Mouse (Mus musculus) kidney, postnatal 10 days (tissue): ENCODE results near the gene Tmem170b.
"Not testable (repeated sequence)": the region's sequence is repeated elsewhere in the genome, so short reads cannot be mapped to it uniquely, and the experiment has no call there.

Experiments used
- DNase-seq: peaks from one replicate; pipeline ENCODE4 v3.0.0; 2021; ENCODE audit warnings: mixed read lengths

Tmem170b gene

DNA sequence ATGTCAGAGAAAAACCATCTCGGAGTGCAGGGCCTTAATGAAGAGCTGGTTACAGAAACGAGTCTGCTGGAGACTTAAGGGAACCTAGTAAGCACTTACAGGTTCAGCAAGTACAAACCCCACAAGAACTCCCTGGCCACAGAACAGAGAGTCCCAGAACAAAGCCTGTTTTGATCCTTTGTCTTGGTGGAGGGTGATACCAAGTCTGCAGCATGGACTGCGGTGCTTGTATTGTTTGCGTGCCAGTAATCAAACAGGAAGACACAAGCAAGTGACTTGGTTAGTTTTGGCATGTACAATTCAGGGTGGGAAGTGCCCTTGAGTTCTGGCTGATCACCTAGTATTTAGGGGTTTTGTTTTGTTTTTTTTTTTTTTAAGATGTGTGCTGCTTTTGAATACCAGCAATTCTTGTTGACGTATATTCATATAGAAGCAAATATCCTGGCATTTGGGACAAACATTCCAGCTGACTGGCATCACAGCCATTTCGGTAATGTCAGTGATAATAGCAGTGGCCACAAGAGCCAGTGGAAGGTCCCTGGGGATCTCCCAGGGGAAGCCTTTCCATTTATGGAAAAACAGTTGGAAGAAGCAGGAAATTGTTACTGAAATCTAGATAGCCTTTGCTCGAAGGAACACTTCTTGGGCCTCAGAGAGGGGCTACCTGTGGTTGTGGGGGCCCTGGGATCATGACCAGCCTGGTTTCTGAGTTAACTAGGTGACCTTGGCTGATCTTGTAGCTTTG is 64.9 kb downstream of the Tmem170b start:
- peak; percentile 58 for DNase-seq

- no peak for DNase-seq
These were observed 65.5 kb downstream of the Tmem170b start for GRCm38 (mm10) chr13:41671136-41671705.

GRCm38 (mm10) chr13:41672904-41673303 is 67.2 kb downstream of the Tmem170b start:
- DNase-seq = not testable (repeated sequence)

GRCm38 (mm10) chr13:41673541-41673940 is 67.8 kb downstream of the Tmem170b start:
- no peak for DNase-seq

DNA sequence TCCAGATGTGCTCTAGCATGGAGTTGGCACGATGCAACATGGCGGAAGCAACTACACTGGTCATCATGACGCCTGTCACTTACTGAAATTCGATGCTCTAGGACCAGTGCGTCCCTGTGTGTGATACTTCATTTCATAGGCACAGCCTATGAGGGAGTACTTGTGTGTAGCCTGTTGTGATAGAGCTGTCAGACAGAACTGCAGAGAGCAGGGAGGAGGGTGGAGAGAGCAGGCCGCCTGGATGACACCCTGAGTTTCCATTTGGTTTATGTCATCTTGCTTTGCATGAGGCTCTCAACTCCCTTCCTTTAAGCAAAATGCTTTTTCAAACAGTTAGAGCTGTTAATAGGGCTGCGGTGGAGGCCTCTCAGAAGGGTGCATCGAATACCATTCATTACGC is 68.9 kb downstream of the Tmem170b start:
- not testable (repeated sequence) for DNase-seq

GRCm38 (mm10) chr13:41675498-41675897 is 69.8 kb downstream of the Tmem170b start:
- DNase-seq = no peak

- DNase-seq = no peak
These were observed 70.5 kb downstream of the Tmem170b start for GRCm38 (mm10) chr13:41675966-41676835.

DNA sequence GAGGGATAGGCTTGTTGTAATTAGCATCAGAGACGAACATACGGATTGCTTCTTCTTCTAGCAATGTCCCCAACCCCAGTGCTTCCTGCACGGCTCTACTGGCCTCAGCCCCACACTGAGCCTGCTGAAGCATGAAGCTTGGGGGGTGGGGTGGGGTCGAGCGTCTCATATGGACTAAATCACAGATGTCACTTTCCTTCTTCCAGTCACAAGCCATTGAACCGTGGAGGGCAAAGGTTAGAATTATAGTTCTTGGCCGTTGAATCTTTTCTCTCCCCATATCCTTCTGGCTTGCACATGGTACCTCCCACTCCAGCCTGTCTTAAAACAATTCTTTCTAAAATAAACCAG is 71.1 kb downstream of the Tmem170b start:
- peak; percentile 86 for DNase-seq

DNA sequence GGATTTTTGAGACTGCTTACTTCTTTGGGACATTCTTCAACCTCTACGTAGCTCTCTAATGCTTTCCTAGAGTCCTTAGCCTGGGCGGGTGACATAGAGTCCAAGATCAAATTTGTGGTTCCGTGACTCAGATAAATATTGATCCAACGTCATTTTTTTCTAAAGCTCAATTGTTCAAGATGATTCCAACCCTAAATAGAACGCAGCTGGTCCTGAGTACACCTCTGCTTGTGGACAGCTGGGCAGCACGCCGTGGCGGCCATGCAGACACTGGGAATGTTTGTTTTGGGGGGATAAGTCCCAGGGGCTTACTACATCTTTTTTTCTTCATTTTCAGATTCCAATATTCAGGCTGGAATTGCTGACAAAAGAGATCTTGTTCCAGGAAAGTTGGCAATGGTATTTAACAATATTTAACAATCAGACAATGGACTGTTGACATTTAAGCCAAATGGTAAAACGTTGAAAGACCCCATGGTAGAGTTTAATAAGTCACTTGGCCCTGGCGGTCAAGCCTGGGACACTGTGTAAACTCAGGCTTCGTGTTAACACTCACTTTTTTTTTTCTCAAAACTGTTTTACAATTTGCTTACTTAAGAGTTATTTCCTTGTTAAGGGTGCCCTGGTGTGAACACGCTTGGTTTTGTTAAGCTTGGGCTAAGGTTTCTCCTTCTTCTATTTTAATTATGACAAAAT is 75.3 kb downstream of the Tmem170b start:
- no peak for DNase-seq

DNA sequence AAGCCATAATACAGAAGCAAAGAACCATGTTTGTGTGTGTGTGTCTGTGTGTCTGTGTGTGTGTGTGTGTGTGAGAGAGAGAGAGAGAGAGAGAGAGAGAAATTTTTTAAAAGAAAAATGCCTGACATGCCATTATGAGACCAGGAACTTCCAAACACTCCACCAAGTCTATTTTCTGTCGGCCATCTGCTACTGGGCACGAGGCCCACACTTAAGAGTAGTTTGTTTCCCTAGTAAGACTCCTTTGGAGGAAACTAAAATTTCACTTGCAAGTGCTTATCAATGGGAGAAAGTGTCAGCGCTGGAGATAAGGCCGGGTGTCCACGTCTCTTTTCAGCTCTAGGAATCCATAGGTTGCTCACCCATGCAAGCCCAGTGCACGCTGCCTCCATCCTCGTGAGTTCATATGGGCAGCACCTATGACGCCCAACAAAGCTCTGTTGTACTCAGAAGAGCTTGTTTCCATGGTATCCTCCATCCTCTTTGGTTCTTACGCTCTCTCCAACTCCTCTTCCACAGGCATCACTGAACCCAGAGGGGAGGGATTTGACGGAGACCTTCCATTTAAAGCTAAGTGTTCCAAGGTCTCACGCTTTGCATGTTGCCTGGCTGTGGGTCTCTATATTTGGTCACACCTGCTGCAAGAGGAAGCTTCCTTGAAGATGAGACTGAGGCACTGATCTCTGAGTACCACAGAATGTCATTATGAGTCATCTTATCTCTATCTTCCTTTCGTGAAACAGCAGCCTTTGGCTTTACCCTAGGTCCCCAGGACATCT is 76.8 kb downstream of the Tmem170b start:
- DNase-seq = no peak

- DNase-seq = no peak
These were observed 77.8 kb downstream of the Tmem170b start for GRCm38 (mm10) chr13:41683356-41684012.

- no peak for DNase-seq
These were observed 79.8 kb downstream of the Tmem170b start for GRCm38 (mm10) chr13:41685499-41685898.

DNA sequence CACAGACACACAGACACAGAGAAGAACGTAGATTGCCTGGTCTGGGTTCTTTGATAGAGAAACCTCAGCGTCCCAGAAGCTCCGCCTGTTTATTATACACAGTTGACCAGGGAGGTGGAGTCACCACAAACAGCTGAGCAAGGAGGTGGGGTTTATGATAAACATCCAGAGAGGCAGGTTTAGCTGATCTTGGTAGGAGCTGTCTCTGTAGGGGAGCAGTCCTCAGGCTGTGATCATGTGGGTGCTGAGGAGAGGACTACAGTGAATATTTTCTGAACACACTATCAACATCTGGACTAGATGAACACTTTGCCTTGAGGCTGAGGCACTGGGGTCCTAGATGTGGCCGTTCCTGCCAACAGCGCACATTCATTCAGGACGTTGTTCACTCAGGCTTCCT is 83.3 kb downstream of the Tmem170b start:
- DNase-seq = peak; percentile 56

- peak; percentile 88 for DNase-seq
These were observed 83.9 kb downstream of the Tmem170b start for GRCm38 (mm10) chr13:41689598-41690045.
